Mouse (Mus musculus) heart, postnatal 0 days (tissue): ENCODE results near the gene Phgdh.

Experiments
- CTCF ChIP-seq: IDR thresholded peaks from 2 replicates; pipeline ENCODE4 v1.5.1; 2016; ENCODE audit warnings: antibody characterized with exemption, control low read depth, low read depth
- EP300 ChIP-seq: IDR thresholded peaks from 2 replicates; pipeline ENCODE4 v1.6.1; 2016; ENCODE audit warnings: antibody characterized with exemption, low read depth

DNA sequence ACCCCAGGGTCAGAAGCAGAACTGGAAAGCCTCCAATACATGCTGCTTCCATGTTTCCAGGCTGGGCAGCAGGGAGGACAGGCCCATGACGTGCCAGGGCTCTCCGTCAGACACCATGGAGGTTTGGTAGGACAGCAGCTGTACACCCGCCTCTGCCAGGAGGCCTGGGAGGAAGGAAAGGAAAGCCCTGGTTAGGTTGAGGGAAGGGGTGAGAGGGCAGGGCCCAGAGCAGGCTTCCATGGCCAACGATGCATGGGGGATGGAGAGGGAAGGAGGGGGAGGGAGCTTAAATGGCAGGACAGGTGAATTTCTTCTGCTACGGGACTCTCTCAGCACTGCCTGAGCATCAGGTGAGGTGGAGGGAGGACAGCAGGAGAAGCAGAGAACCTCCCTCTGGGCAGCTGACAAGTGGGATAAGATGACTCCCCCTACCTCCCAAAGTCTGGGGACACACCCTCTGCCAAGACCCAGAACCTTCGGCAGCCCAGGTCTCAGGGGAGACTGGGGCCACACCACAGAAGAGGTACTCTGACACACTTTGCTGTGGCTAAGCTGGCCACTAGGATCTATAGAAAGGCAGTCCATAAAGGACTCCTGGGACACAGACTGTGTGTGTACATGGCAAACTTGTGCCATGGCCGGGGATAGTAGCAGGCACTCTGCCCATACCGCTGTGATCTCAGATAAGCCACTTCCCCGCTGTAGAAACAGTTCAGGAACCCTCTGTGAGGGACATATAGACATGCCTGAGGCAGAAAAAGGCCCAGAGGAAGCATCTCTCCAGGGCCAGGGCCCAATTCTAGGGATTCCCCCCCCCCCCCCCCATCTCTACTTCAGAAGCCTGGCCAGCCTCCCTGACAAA, 26.3 kb downstream of the Phgdh start:
- TF ChIP-seq CTCF: no peak
- no peak for TF ChIP-seq EP300
